Mouse (Mus musculus) lung, embryonic 14.5 days (tissue): ENCODE results near the gene Sfta2. TPM values are rescaled to one million over a fixed set of nuclear protein-coding genes. Genes with fewer than 3 reads are reported as not detected.

Experiments
- ATAC-seq: fragments of 200-750 bp; cut with Nextera tagmentation; 2 replicates; pipeline ENCODE4 v1.8.0; 2017; ENCODE audit warnings: mild to moderate bottlenecking, moderate TSS enrichment, moderate library complexity; ENCODE audit not compliant: insufficient read depth
- DNase-seq: peaks from one replicate; pipeline ENCODE4 v3.0.0-alpha.2; 2015
- H3K27ac ChIP-seq: fragments of 300-500 bp; sonication (generic); 2 replicates; pipeline ENCODE4 v1.5.1; 2014; ENCODE audit warnings: low read depth, mild to moderate bottlenecking, moderate library complexity
- H3K27me3 ChIP-seq: fragments of 300-500 bp; sonication (generic); 2 replicates; pipeline ENCODE4 v1.6.1; 2014; ENCODE audit warnings: low read length, control low read depth; ENCODE audit not compliant: insufficient read depth
- H3K36me3 ChIP-seq: fragments of 300-500 bp; sonication (generic); 2 replicates; pipeline ENCODE4 v1.6.1; 2014; ENCODE audit warnings: control low read depth; ENCODE audit not compliant: insufficient read depth
- H3K4me1 ChIP-seq: fragments of 300-500 bp; sonication (generic); 2 replicates; pipeline ENCODE4 v1.6.1; 2014; ENCODE audit warnings: antibody characterized with exemption, control low read depth; ENCODE audit not compliant: insufficient read depth
- H3K4me2 ChIP-seq: fragments of 300-500 bp; sonication (generic); 2 replicates; pipeline ENCODE4 v1.6.1; 2014; ENCODE audit warnings: mild to moderate bottlenecking
- H3K4me3 ChIP-seq: fragments of 300-500 bp; sonication (generic); 2 replicates; pipeline ENCODE4 v1.5.1; 2014; ENCODE audit warnings: low read depth, low read length
- H3K9ac ChIP-seq: fragments of 300-500 bp; sonication (generic); 2 replicates; pipeline ENCODE4 v1.6.1; 2014
- H3K9me3 ChIP-seq: fragments of 300-500 bp; sonication (generic); 2 replicates; pipeline ENCODE4 v1.6.1; 2016; ENCODE audit warnings: low read depth, low read length, control low read depth
- CTCF ChIP-seq: IDR thresholded peaks from 2 replicates; pipeline ENCODE4 v1.5.1; 2016; ENCODE audit warnings: antibody characterized with exemption, low read depth
- WGBS: fragments of 180-500 bp; shearing (Covaris S2); extraction: QIAGEN DNeasy Blood & Tissue Kit; methylation state at CpG from one replicate; pipeline ENCODE4 v1.1.7; 2014; 5-methylcytosine and 5-hydroxymethylcytosine counted together
- polyA plus RNA-seq: library from polyadenylated mRNA; unstranded; fragments of >200 nt; fragmentation: Nextera tagmentation; extraction: Ambion mirVana; gene quantifications from 2 replicates; pipeline ENCODE4 v1.2.1, GENCODE M21; 2014

Gene Sfta2
- polyA plus RNA-seq, 1 experiment from 2014 or later: 61.3 TPM

DNA sequence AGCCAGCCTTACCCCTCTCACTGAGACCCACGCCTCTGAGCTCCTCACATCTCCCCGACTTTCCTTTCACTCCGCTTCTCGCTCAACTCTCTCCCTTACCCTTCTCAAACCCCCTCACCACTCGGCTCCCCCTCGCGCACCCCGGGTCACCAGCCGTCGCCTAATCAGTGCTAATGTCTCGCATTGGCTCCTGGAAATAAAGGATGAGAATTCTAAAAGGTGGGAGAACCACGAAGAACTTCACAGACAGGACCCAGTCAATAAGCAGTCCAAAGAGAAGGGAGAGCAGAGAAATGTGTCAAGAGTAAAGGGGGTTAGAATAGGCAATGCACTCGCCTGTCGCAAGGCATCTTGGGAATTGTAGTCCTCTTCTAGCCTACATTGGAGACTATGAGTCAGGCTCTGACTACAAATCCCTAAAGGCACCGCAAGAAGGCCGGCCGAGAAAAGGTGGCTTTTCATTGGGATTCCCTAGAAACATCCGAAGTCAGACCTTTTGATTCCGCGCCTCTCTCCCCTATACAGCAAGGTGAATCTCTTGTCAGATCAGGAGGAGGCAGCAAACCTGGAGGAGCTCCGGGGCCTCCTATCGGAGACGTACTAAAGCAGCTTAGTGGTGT, 72.2 kb downstream of the Sfta2 start, which contains the start of gene Gtf2h4:
Gene Gtf2h4, minus strand, starts transcription at position 324 of the 620 bp plus-strand sequence.
- Histone ChIP-seq H3K27ac (no peak within 1 kb of the TSS), H3K27me3 (no peaks in the 10 kb centered on the region), H3K36me3 (peaks cover 16% of the 10 kb centered on the region), H3K9ac (peak within 1 kb of the TSS; percentile 72), H3K4me2 (peak within 1 kb of the TSS; percentile 68), H3K9me3 (no peaks in the 10 kb centered on the region), H3K4me3 (peak within 1 kb of the TSS; percentile 57), H3K4me1 (no peaks in the 10 kb centered on the region)
- 1% methylated on average over 23 of the region's 23 CpGs for WGBS
- ATAC-seq: peak; percentile 98
- TF ChIP-seq CTCF: 0 out of 2 replicates have a peak, but pooled peaks have one; percentile 6
- peak; percentile 98 for DNase-seq

DNA sequence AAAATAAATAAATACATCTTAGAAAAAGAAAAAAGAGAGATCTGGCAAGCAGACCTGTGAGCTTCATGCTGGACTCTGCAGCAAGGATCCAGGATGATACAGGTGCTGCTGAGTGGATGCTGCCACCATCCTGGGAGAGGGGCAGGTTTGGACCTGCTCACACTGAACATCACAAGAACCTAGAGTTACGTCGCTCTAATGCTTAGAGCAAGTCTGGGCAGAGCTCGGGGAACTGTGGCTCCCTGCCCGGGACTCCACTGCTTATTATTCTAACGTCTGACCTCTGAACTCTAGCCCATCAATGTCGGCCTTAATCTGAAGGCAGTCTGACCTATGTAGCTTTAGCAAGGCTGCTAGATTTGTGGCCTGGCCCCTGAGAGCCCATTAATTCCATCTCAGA, 79.2 kb downstream of the Sfta2 start:
- H3K4me3 ChIP-seq: no peak overlapping the region
- H3K36me3 ChIP-seq: peaks cover 48% of the 10 kb centered on the region
- no peak overlapping the region for H3K4me2 ChIP-seq
- no peaks in the 10 kb centered on the region for H3K9me3 ChIP-seq
- H3K4me1 ChIP-seq: no peaks in the 10 kb centered on the region
- WGBS: 15% methylated on average over 6 of the region's 6 CpGs
- no peak overlapping the region for H3K27ac ChIP-seq
- no peaks in the 10 kb centered on the region for H3K27me3 ChIP-seq
- no peak for TF ChIP-seq CTCF
- DNase-seq (no peak), ATAC-seq (no peak)
- no peak overlapping the region for H3K9ac ChIP-seq

DNA sequence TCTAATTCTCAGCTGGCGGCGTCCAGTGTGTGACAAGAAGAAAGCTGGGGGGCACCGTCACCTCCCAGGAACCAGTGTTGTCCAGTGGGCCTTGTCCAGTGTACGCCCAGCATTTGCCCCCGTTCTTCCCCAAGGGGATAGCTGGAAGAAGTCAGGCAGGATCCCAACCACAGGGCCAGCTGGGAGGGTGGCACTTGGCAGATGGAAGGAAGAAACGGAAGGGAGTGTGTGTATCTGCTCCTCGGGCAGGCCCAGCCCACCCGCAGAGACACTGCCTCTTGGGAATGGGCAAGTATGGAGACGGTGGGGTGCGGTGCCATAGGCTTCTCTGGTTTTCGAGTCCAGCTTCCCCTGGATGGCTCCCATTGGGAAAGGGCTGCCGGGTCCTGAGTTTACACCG, 80.6 kb downstream of the Sfta2 start:
- no peak overlapping the region for H3K27ac ChIP-seq
- H3K27me3 ChIP-seq: no peaks in the 10 kb centered on the region
- no peak overlapping the region for H3K4me2 ChIP-seq
- no peak overlapping the region for H3K9ac ChIP-seq
- peaks cover 62% of the 10 kb centered on the region for H3K36me3 ChIP-seq
- no peak for TF ChIP-seq CTCF
- H3K4me3 ChIP-seq: no peak overlapping the region
- H3K9me3 ChIP-seq: no peaks in the 10 kb centered on the region
- WGBS: 75% methylated on average over 13 of the region's 13 CpGs
- ATAC-seq (no peak), DNase-seq (no peak)
- no peaks in the 10 kb centered on the region for H3K4me1 ChIP-seq

DNA sequence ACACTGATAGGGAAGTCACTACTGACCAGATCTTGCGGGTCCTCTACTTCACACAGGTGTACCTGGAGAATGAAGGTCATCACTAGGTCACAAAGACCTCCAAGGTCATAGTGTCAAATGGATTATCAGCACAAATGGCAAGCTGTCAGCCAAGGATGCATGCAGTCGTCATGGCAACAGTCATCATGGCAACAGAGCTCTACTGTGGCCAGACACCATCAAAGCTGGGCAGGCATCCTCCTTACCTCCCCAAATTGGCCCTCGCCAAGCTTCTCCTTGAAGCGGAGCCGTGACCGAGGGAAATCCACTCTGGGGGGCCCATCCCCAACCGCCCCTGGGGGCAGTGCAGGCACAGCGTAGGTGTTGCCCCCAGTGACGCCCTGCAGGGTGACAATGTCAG, 83.7 kb downstream of the Sfta2 start:
- DNase-seq: no peak
- no peak for ATAC-seq
- H3K36me3 ChIP-seq: peaks cover 92% of the 10 kb centered on the region
- no peak overlapping the region for H3K27ac ChIP-seq
- no peaks in the 10 kb centered on the region for H3K27me3 ChIP-seq
- H3K4me1 ChIP-seq: no peaks in the 10 kb centered on the region
- H3K4me3 ChIP-seq: no peak overlapping the region
- no peak overlapping the region for H3K4me2 ChIP-seq
- no peak for TF ChIP-seq CTCF
- WGBS: 76% methylated on average over 9 of the region's 9 CpGs
- no peak overlapping the region for H3K9ac ChIP-seq
- H3K9me3 ChIP-seq: no peaks in the 10 kb centered on the region

DNA sequence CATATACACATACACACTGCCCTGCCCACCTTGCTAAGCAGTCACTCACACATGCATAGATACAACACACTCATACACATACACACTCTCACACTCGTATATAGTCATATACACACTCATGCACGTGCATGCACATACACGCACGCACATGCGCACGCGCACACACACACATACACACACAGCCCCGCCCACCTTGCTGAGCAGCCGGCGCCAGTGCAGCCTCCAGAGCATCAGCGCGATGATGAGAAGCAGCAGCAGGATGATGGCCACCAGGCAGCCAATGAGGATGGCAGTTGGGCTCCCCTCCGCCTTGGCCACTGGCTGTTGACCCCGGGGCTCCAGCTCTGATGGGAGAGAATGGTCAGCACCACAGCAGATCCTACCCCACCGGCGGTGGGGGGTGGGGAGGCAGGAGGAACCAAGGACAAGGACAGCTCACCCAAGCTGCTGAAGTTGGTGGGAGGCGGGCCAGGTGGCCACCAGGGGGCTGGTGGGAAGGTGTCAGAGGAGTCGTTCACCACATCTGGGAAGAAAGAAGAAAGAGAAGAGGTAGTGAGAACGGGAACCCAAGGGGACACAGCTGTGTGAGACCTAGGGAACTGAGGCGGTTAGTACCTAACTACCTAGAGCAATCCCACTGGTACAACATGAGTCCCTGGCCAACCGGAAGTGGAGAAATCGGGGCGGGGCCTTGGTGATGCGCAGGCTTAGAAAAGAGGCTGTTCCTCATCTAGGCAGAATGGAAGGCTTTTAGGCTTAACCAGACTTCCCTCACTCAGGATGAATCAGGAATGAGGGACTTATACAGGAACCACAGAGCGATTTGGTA, 87.2 kb downstream of the Sfta2 start:
- Histone ChIP-seq H3K4me2 (no peak overlapping the region), H3K4me3 (no peak overlapping the region), H3K36me3 (peaks cover 99% of the 10 kb centered on the region), H3K27ac (no peak overlapping the region), H3K9ac (no peak overlapping the region), H3K4me1 (no peaks in the 10 kb centered on the region), H3K27me3 (no peaks in the 10 kb centered on the region), H3K9me3 (no peaks in the 10 kb centered on the region)
- ATAC-seq (no peak), DNase-seq (no peak)
- TF ChIP-seq CTCF: 0 out of 2 replicates have a peak, but pooled peaks have one; percentile 23
- WGBS: 84% methylated on average over 25 of the region's 25 CpGs

DNA sequence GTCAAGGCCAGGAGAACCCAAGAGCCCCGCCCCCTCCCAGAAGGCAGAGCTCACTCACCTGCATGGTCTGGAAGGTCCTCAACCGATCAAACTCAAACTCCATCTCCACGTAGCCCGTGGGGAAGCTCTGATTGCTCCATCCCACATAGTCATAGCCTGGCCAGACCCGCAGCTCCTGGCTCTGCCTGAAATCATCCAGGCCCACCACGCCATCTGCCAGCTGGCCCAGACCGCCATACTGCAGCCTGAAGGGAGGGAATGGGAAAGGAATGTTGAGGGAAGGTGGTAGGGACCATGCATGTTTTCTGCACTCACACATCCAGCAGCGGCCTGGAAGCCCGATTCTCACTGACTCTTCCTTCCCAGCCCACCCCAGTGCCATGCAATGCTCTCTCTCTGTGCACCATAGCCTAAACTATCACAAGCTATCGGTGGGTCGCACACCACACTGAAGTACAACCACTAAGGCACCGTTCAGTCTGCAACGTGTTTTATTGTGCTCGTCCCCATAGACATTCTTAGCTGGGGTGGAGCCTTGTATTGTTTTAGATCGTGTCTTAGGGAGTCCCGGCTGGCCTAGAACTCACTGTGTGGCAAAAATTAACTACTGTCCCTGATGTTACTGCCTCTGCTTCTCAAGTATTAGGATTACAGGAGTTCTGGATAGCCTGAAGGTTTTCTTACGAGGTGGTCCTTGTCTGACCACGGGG, 88.7 kb downstream of the Sfta2 start:
- Histone ChIP-seq H3K4me2 (no peak overlapping the region), H3K4me1 (no peaks in the 10 kb centered on the region), H3K9me3 (no peaks in the 10 kb centered on the region; the same call in 1 of the 2 replicates), H3K4me3 (no peak overlapping the region), H3K36me3 (peaks cover 86% of the 10 kb centered on the region), H3K27ac (no peak overlapping the region), H3K9ac (no peak overlapping the region), H3K27me3 (no peaks in the 10 kb centered on the region)
- WGBS: 89% methylated on average over 18 of the region's 18 CpGs
- no peak for TF ChIP-seq CTCF
- DNase-seq (no peak), ATAC-seq (no peak)

DNA sequence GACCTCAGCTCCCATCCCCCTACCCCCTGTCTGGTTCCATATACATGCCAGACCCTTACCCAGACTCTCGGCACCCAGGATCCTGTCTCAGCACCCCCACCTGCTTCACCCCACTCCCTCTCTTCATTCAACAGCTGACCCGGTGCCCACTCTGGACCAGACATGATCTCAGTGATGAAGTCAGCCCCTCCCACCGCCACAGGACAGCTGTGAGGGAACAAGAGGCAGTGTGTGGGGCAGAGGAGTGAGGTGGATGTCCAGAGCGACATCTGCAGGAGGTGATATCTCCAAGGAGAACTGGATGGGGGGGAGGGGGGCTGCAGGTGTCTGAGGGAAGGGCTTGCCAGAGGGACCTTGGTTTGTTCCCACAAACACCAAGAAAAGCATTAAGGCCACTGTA, 90.5 kb downstream of the Sfta2 start:
- Histone ChIP-seq H3K36me3 (peaks cover 76% of the 10 kb centered on the region), H3K27me3 (no peaks in the 10 kb centered on the region), H3K4me1 (no peaks in the 10 kb centered on the region), H3K4me3 (no peak overlapping the region), H3K9me3 (peaks cover 4% of the 10 kb centered on the region; the same call in 1 of the 2 replicates), H3K27ac (no peak overlapping the region), H3K4me2 (no peak overlapping the region), H3K9ac (no peak overlapping the region)
- no peak for ATAC-seq
- 79% methylated on average over 4 of the region's 4 CpGs for WGBS
- no peak for TF ChIP-seq CTCF
- no peak for DNase-seq
